Mouse (Mus musculus) hindbrain, embryonic 15.5 days (tissue): ENCODE measurements around the gene Cpn1. TPM values are rescaled to one million over a fixed set of nuclear protein-coding genes. Genes with fewer than 3 reads are reported as not detected.

Source experiments
- ATAC-seq: fragments of 200-750 bp; cut with Nextera tagmentation; 2 replicates; pipeline ENCODE4 v1.8.0; 2017; ENCODE audit warnings: low read depth, moderate number of reproducible peaks, moderate TSS enrichment; ENCODE audit not compliant: low FRiP score
- H3K27ac ChIP-seq: fragments of 300-500 bp; sonication (generic); replicated peaks from 2 replicates; pipeline ENCODE4 v1.5.1; 2015; ENCODE audit warnings: mild to moderate bottlenecking, inconsistent platforms
- H3K27me3 ChIP-seq: fragments of 300-500 bp; sonication (generic); 2 replicates; pipeline ENCODE4 v1.6.1; 2015; ENCODE audit warnings: control low read depth, inconsistent platforms
- H3K36me3 ChIP-seq: fragments of 300-500 bp; sonication (generic); 2 replicates; pipeline ENCODE4 v1.6.1; 2015; ENCODE audit warnings: control low read depth, inconsistent platforms
- H3K4me1 ChIP-seq: fragments of 300-500 bp; sonication (generic); replicated peaks from 2 replicates; pipeline ENCODE4 v1.6.1; 2015; ENCODE audit warnings: control low read depth, inconsistent platforms
- H3K4me2 ChIP-seq: fragments of 300-500 bp; sonication (generic); 2 replicates; pipeline ENCODE4 v1.6.1; 2015; ENCODE audit warnings: moderate library complexity, mild to moderate bottlenecking, inconsistent platforms
- H3K4me3 ChIP-seq: fragments of 300-500 bp; sonication (generic); 2 replicates; pipeline ENCODE4 v1.5.1; 2015; ENCODE audit warnings: mild to moderate bottlenecking, inconsistent platforms
- H3K9ac ChIP-seq: fragments of 300-500 bp; sonication (generic); 2 replicates; pipeline ENCODE4 v1.6.1; 2015; ENCODE audit warnings: inconsistent platforms
- H3K9me3 ChIP-seq: fragments of 300-500 bp; sonication (generic); 2 replicates; pipeline ENCODE4 v1.6.1; 2016; ENCODE audit warnings: control low read depth, inconsistent platforms
- WGBS: fragments of 180-500 bp; shearing (Covaris S2); methylation state at CpG from one replicate; pipeline ENCODE4 v1.1.7; 2015; 5-methylcytosine and 5-hydroxymethylcytosine counted together
- polyA plus RNA-seq: library from polyadenylated mRNA; unstranded; fragments of >200 nt; fragmentation: Nextera tagmentation; extraction: Ambion mirVana; gene quantifications from 2 replicates; pipeline ENCODE4 v1.2.1, GENCODE M21; 2015

Cpn1 gene
- polyA plus RNA-seq, 1 experiment from 2014 or later: 0.26 TPM

DNA sequence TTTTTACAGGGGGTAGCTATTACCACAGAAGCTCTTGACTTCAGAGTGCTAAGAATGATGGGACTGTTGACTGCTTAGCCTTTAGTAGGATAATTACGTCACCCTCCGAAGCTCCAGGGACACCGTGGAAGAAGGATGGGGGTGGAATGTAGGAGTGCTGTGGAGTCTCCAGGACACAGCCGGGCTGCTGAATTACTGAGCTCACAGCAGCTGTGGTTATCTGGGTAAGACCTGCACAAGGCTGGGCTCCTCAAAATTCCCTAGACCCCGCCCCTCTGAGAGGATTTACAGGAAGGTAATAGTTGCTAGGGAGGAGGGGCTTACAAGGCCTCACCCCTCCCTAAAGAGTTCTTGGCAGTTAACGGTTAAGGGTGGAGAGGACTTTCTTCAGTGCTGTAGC is 9.7 kb downstream of the Cpn1 start:
- H3K36me3 ChIP-seq: no peaks in the 10 kb centered on the region
- no peak overlapping the region for H3K4me3 ChIP-seq
- H3K9me3 ChIP-seq: no peaks in the 10 kb centered on the region
- H3K4me2 ChIP-seq: no peak overlapping the region
- no peak for ATAC-seq
- 77% methylated on average over 6 of the region's 6 CpGs for WGBS
- no peaks in the 10 kb centered on the region for H3K27me3 ChIP-seq
- no peak overlapping the region for H3K9ac ChIP-seq
- no peaks in the 10 kb centered on the region for H3K4me1 ChIP-seq
- no peak overlapping the region for H3K27ac ChIP-seq

DNA sequence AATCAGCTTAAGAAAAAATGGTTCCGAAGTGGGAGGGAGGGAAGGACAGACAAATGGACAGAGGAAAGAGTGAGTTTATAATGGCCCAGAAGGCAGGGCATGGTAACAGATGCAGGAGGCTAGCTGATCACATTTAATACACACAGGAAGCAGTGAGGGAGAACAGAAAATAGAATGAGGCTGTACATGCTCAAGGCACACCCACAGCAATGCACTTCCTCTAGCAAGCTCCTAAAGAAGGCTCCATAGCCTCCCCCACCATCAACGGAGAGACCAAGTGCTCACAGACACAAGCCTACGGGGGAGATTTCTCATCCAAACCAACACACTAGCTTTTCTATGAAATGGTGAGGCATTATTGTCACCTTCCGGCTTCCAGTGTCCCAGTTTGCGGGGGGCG is 12.1 kb downstream of the Cpn1 start:
- ATAC-seq: no peak
- Histone ChIP-seq H3K4me2 (no peak overlapping the region), H3K9ac (no peak overlapping the region), H3K27ac (no peak overlapping the region), H3K4me1 (no peaks in the 10 kb centered on the region), H3K4me3 (no peak overlapping the region), H3K9me3 (no peaks in the 10 kb centered on the region), H3K36me3 (no peaks in the 10 kb centered on the region), H3K27me3 (no peaks in the 10 kb centered on the region)
- WGBS: 89% methylated on average over 6 of the region's 6 CpGs

DNA sequence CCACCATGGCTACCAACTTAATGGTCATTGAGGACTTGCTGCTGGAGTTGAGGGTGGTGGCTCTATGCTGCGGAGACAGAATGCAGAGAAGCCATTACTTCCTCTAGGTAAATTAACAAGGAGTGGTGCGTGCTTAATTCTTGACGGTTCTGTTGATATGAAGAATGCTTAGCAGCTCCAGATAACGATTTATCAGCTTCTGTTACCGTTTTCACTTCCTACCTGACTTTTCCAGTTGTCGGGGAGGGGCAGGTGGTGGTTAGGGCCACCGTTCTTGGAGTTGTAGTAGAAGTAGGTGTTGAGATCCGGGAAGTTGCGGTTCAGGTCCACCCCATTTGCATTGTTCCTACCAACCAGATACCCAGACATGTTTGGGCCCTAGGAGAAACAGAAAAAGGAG is 12.6 kb downstream of the Cpn1 start:
- Histone ChIP-seq H3K9me3 (no peaks in the 10 kb centered on the region), H3K36me3 (no peaks in the 10 kb centered on the region), H3K27me3 (no peaks in the 10 kb centered on the region), H3K4me2 (no peak overlapping the region), H3K4me1 (no peaks in the 10 kb centered on the region), H3K27ac (no peak overlapping the region), H3K9ac (no peak overlapping the region), H3K4me3 (no peak overlapping the region)
- WGBS: 91% methylated on average over 9 of the region's 9 CpGs
- no peak for ATAC-seq

DNA sequence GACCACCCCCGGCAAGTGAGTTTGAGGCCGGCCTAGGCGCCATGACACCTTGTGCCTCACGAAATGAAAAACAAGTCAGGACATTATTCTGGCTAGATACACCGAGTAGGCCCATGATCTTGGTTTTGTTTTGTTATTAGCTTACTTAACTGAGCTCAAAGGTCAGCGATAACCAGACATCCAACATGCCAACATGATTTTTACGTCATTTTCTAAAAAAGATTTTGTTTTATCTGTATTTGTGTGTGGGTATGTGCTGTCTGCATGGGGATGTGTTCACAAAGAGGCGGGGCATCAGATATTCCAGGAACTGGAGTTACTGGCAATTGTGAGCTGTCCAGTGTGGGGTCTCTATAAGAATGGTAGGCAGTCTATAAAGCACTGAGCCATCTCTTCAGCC is 14.2 kb downstream of the Cpn1 start:
- H3K4me2 ChIP-seq: no peak overlapping the region
- ATAC-seq: no peak
- no peaks in the 10 kb centered on the region for H3K27me3 ChIP-seq
- no peak overlapping the region for H3K4me3 ChIP-seq
- no peaks in the 10 kb centered on the region for H3K9me3 ChIP-seq
- 96% methylated on average over 8 of the region's 8 CpGs for WGBS
- no peaks in the 10 kb centered on the region for H3K36me3 ChIP-seq
- H3K27ac ChIP-seq: no peak overlapping the region
- H3K9ac ChIP-seq: no peak overlapping the region
- H3K4me1 ChIP-seq: no peaks in the 10 kb centered on the region

DNA sequence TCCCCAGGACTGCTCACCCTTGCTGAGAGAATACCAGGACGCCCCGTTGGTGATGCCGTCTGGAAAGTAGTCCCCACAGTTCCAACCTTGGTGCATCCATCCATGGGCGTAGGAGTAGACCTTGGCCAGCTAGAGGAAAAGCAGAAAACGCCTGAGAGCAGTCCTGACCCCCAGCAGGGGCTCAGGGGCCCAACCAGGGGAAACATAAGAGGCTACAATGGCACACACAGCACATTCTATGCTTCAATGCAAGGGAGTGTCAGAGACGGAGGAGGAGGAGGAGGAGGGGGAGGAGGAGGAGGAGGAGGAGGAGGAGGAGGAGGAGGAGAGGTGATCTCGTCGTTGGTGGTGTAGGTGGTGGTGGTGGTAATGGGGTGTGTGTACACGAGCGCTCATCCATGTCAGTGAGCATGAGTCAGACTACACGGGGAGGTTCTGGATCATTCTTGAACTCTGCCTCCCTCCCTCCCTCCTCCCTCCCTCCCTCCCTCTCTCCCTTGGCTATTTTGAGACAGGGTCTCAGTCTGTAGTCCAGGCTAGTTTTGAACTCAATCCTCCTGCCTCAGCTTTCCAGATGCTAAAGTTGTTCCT is 17.8 kb downstream of the Cpn1 start:
- 46% methylated on average over 9 of the region's 11 CpGs for WGBS
- no peaks in the 10 kb centered on the region for H3K36me3 ChIP-seq
- ATAC-seq: no peak
- no peak overlapping the region for H3K9ac ChIP-seq
- H3K4me1 ChIP-seq: no peaks in the 10 kb centered on the region
- H3K27me3 ChIP-seq: no peaks in the 10 kb centered on the region
- no peak overlapping the region for H3K27ac ChIP-seq
- H3K9me3 ChIP-seq: no peaks in the 10 kb centered on the region
- no peak overlapping the region for H3K4me3 ChIP-seq
- no peak overlapping the region for H3K4me2 ChIP-seq

DNA sequence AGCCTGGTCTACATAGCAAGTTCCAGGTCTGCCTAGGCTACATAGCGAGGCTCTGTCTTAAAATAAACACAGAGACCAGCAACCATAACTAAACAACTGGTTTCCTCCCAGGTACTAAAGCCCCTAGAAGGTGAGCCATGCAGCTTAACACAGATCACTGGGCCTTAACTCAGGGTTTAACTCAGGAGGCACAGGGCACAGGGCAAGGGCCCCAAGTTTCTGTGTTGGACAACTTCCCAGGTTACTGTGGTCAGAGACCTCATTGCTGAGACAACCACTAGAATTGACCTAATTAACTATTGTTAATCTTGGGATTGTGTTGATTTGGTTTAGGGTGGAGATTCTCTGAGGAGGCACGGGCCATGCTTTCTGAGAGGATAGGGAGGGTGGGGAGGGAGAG is 19.9 kb downstream of the Cpn1 start:
- no peak overlapping the region for H3K4me2 ChIP-seq
- H3K9ac ChIP-seq: no peak overlapping the region
- H3K4me1 ChIP-seq: no peaks in the 10 kb centered on the region
- 79% methylated on average over 2 of the region's 2 CpGs for WGBS
- no peaks in the 10 kb centered on the region for H3K27me3 ChIP-seq
- H3K36me3 ChIP-seq: no peaks in the 10 kb centered on the region
- no peak overlapping the region for H3K27ac ChIP-seq
- ATAC-seq: no peak
- H3K4me3 ChIP-seq: no peak overlapping the region
- H3K9me3 ChIP-seq: no peaks in the 10 kb centered on the region

DNA sequence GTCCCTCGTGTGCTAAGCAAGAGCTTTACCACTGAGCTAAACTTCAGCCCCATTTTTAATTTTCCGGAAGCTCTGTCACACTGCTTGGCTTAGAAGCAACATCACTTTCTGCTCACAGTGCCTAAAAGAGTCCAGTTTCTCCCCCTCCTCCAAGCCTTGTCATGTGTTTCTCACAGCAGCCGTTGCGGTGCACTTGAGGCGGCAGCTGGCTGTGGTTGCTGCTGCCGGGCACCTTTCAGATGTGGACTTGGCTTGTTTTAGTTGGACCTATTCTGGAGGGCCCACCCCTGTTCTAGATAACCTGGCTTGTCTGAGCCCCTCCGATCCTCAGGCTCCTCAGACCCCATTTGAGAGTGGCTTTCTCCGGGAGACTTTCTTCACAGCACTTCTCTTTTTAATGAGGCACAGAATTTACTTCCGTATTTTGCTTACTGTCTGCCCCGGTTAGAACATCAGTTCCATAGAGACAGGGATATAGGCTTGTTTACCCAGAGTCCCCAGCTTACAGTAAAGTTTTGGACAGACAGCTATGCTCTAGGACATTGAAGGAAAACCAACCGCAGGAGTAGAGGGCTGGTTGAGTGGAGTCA is 20.8 kb downstream of the Cpn1 start:
- no peak for ATAC-seq
- Histone ChIP-seq H3K4me3 (no peak overlapping the region), H3K4me2 (no peak overlapping the region), H3K27me3 (no peaks in the 10 kb centered on the region), H3K9me3 (no peaks in the 10 kb centered on the region), H3K9ac (no peak overlapping the region), H3K4me1 (no peaks in the 10 kb centered on the region), H3K36me3 (no peaks in the 10 kb centered on the region), H3K27ac (no peak overlapping the region)
- 91% methylated on average over 11 of the region's 11 CpGs for WGBS

DNA sequence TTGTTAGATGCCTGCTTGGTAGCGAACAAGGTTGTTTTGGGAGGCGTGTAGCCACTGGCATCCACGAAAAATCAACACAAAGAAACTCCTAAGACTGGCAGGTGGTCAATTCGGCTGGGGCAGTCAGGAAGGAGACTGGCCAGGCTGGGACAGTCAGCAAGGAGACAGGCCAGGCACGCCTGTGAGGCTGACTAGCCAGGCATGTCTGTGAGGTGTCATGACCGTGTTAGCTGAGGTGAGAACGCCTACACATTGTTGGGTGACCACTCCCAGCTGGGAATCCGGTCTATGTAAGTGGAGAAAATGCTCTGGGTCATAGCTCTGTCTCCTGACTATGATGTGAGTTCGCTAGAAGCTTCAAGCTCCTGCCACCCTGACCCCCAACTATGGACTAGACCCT is 23.6 kb downstream of the Cpn1 start:
- H3K27me3 ChIP-seq: no peaks in the 10 kb centered on the region
- H3K4me1 ChIP-seq: no peaks in the 10 kb centered on the region
- no peak overlapping the region for H3K4me2 ChIP-seq
- no peak overlapping the region for H3K4me3 ChIP-seq
- no peaks in the 10 kb centered on the region for H3K9me3 ChIP-seq
- 73% methylated on average over 9 of the region's 9 CpGs for WGBS
- no peaks in the 10 kb centered on the region for H3K36me3 ChIP-seq
- no peak overlapping the region for H3K27ac ChIP-seq
- no peak overlapping the region for H3K9ac ChIP-seq
- no peak for ATAC-seq

DNA sequence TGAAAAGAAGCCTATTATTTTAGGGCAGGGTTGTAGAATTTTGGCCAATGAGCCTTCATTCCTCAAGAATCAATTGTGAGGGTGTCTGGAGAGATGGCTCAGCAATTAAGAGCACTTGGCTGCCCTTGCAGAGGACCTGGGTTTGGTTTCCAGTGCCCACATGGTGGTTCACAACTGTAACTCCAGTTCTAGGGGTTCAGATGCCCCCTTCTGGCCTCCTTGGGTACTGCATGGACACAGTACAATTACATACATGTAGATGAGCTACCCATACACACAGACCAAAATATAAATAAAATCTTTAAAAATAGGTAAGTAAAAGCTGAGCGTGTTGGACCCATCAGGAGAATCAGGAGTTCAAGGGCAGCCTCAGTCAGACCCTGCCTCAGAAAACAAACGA is 25.2 kb downstream of the Cpn1 start:
- H3K27me3 ChIP-seq: no peaks in the 10 kb centered on the region
- H3K36me3 ChIP-seq: no peaks in the 10 kb centered on the region
- H3K4me3 ChIP-seq: no peak overlapping the region
- no peak overlapping the region for H3K4me2 ChIP-seq
- no peaks in the 10 kb centered on the region for H3K9me3 ChIP-seq
- no peak overlapping the region for H3K27ac ChIP-seq
- WGBS: 91% methylated on average over 2 of the region's 2 CpGs
- no peak overlapping the region for H3K9ac ChIP-seq
- no peaks in the 10 kb centered on the region for H3K4me1 ChIP-seq
- no peak for ATAC-seq

DNA sequence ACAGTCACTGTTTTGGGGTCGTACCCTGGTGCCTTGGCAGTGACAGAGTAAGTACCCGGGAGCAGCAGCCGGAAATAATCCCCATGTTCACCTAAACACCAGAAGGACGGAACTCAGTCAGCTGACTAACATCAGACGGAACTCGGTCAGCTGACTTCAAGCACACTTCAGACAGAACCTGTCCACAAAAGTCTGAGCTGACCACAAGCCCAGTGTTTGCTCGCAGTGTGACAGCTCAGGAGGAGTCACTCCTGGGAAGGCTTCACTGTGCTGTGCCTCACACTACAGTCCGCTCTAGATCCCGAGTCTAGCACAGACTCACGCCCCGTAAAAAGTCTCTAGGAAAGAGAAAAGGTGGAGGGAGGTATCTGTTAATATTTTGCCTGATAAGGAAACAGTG is 26.3 kb downstream of the Cpn1 start:
- ATAC-seq: no peak
- Histone ChIP-seq H3K4me1 (no peaks in the 10 kb centered on the region), H3K4me3 (no peak overlapping the region), H3K9ac (no peak overlapping the region), H3K27me3 (no peaks in the 10 kb centered on the region), H3K27ac (no peak overlapping the region), H3K9me3 (no peaks in the 10 kb centered on the region), H3K36me3 (no peaks in the 10 kb centered on the region), H3K4me2 (no peak overlapping the region)
- 91% methylated on average over 11 of the region's 11 CpGs for WGBS

DNA sequence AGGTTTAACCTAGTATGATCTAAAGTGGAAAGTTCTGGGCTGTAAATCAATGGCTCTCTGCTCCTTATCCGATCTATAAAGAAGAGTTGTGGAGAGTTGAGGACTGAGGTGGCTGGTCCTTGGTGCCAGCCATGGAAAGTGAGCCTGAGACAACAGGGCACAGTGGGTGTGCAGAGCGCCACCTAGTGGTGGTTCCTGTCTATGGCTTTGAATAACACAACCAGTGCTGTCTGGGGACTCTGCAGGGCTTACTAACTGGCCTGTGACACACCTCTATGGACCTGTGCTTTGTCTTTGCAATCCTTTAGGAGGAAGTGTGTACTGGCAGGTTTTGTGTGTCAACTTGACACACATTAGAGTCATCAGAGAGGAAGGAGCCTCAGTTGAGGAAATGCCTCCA is 27.2 kb downstream of the Cpn1 start:
- Histone ChIP-seq H3K4me3 (no peak overlapping the region), H3K36me3 (no peaks in the 10 kb centered on the region), H3K27ac (no peak overlapping the region), H3K9ac (no peak overlapping the region), H3K4me1 (no peaks in the 10 kb centered on the region), H3K27me3 (no peaks in the 10 kb centered on the region), H3K4me2 (no peak overlapping the region), H3K9me3 (no peaks in the 10 kb centered on the region)
- ATAC-seq: no peak
- 26% methylated on average over 2 of the region's 2 CpGs for WGBS

DNA sequence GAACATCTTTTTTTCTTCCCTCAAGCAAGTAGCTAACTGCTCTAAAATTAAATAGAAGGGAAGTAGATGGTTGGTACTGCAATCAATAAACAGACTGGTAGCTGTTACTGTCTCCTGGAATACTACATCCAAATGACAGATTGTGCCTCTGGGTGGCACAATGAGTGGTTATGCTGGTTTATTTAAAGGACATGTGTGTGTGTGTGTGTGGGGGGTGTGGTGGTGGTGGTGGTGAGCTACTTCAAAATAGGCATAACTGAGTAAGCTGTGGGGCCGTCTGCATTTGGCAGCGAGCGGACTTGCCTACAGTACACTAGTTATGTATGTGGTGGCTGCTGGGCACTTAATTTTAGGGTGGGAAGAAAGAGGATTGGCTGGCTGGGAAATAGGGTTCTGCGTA is 28.5 kb downstream of the Cpn1 start:
- Histone ChIP-seq H3K9ac (no peak overlapping the region), H3K27ac (no peak overlapping the region), H3K27me3 (no peaks in the 10 kb centered on the region), H3K9me3 (no peaks in the 10 kb centered on the region), H3K4me2 (no peak overlapping the region), H3K36me3 (no peaks in the 10 kb centered on the region), H3K4me1 (no peaks in the 10 kb centered on the region), H3K4me3 (no peak overlapping the region)
- ATAC-seq: no peak
- WGBS: 76% methylated on average over 4 of the region's 4 CpGs

DNA sequence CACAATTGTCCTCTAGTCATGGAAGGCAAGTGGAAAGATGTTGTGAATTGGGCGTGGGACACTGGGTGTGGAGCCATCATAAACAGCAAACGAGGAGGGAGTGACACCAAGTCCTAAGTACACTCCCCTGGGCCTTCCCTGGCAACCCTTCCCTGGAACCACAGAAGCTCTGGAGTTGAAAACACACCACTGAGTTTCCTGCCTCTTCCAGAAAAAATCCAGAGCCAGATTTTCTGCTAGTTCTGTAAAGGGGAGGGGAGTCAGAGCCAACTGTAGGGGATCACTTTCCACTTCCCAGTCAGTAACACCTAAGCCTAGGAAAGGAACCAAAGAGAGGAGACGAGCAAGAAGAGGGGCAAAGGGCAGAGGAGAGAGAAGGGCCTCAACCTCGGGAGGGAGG is 29.0 kb downstream of the Cpn1 start:
- no peaks in the 10 kb centered on the region for H3K4me1 ChIP-seq
- no peaks in the 10 kb centered on the region for H3K9me3 ChIP-seq
- H3K36me3 ChIP-seq: no peaks in the 10 kb centered on the region
- 30% methylated on average over 4 of the region's 4 CpGs for WGBS
- no peak overlapping the region for H3K4me3 ChIP-seq
- no peak for ATAC-seq
- no peak overlapping the region for H3K9ac ChIP-seq
- no peaks in the 10 kb centered on the region for H3K27me3 ChIP-seq
- no peak overlapping the region for H3K27ac ChIP-seq
- H3K4me2 ChIP-seq: no peak overlapping the region
